Mouse (Mus musculus): ENCODE measurements at regions not wholly inside any gene's neighbourhood (a gene's known extent, or its start where the extent isn't known, plus 50 kb on each side); places are given as distances from the start of the nearest gene placed in this dataset.

DNA sequence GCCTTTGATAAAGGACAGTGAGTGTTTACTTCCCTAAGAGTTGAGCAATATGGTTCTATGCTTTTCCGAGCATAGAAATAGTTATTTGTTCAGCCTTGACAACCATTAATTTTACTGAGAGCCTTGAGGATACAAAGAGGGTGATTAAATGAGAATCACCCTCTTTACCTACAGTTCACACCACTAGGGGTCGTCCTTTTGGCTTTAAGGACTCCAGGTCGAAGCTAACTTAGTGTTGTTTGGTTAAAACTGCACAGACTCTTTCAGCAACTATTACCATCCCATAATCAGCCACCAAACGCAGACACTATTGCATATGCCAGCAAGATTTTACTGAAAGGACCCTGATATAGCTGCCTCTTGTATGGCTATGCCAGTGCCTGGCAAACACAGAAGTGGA is 559.2 kb upstream of the 2610301B20Rik start:
- no peak for TF ChIP-seq EP300 (IDR thresholded peaks at IDR 0.05; ENCODE audit: low read depth)
- TF ChIP-seq CTCF (IDR thresholded peaks at IDR 0.05; ENCODE audit: low read depth), result no peak

Measured in liver, postnatal 0 days (tissue).